Mouse (Mus musculus) limb, embryonic 14.5 days (tissue): ENCODE results near the gene Prkrip1. TPM values are rescaled to one million over a fixed set of nuclear protein-coding genes. Genes with fewer than 3 reads are reported as not detected.

ENCODE experiments used
- ATAC-seq: fragments of 200-750 bp; cut with Nextera tagmentation; 2 replicates; pipeline ENCODE4 v1.8.0; 2017; ENCODE audit warnings: low read depth, moderate number of reproducible peaks, moderate TSS enrichment; ENCODE audit not compliant: low FRiP score
- DNase-seq: peaks from one replicate; pipeline ENCODE4 v3.0.0-alpha.2; 2015; ENCODE audit warnings: low spot score
- H3K27ac ChIP-seq: fragments of 300-500 bp; sonication (generic); replicated peaks from 2 replicates; pipeline ENCODE4 v1.5.1; 2014; ENCODE audit warnings: low read depth, mild to moderate bottlenecking, low read length, moderate library complexity, mixed read lengths
- H3K27me3 ChIP-seq: fragments of 300-500 bp; sonication (generic); 2 replicates; pipeline ENCODE4 v1.6.1; 2014; ENCODE audit warnings: low read length, mixed read lengths; ENCODE audit not compliant: control insufficient read depth, insufficient read depth
- H3K36me3 ChIP-seq: fragments of 300-500 bp; sonication (generic); 2 replicates; pipeline ENCODE4 v1.6.1; 2014; ENCODE audit warnings: mild to moderate bottlenecking, low read length, moderate library complexity, mixed read lengths; ENCODE audit not compliant: control insufficient read depth, insufficient read depth
- H3K4me1 ChIP-seq: fragments of 300-500 bp; sonication (generic); 2 replicates; pipeline ENCODE4 v1.6.1; 2014; ENCODE audit warnings: antibody characterized with exemption, low read length, mixed read lengths; ENCODE audit not compliant: control insufficient read depth, insufficient read depth
- H3K4me2 ChIP-seq: fragments of 300-500 bp; sonication (generic); replicated peaks from 2 replicates; pipeline ENCODE4 v1.6.1; 2014; ENCODE audit warnings: low read depth, mild to moderate bottlenecking, low read length, moderate library complexity; ENCODE audit not compliant: severe bottlenecking
- H3K4me3 ChIP-seq: fragments of 300-500 bp; sonication (generic); replicated peaks from 2 replicates; pipeline ENCODE4 v1.5.1; 2014; ENCODE audit warnings: low read length
- H3K9ac ChIP-seq: fragments of 300-500 bp; sonication (generic); 2 replicates; pipeline ENCODE4 v1.6.1; 2014; ENCODE audit warnings: mild to moderate bottlenecking, low read depth, low read length, moderate library complexity; ENCODE audit not compliant: severe bottlenecking
- H3K9me3 ChIP-seq: fragments of 300-500 bp; sonication (generic); 2 replicates; pipeline ENCODE4 v1.6.1; 2016; ENCODE audit warnings: low read length; ENCODE audit not compliant: control insufficient read depth
- POLR2A ChIP-seq: fragments of 200-500 bp; IDR thresholded peaks from 2 replicates; pipeline ENCODE4 v1.8.0; 2012; ENCODE audit warnings: inconsistent platforms, mild to moderate bottlenecking, moderate library complexity, borderline replicate concordance; ENCODE audit not compliant: insufficient read depth, insufficient read length; ENCODE audit errors: extremely low read depth
- WGBS: fragments of 180-500 bp; shearing (Covaris S2); extraction: QIAGEN DNeasy Blood & Tissue Kit; methylation state at CpG from one replicate; pipeline ENCODE4 v1.1.7; 2014; 5-methylcytosine and 5-hydroxymethylcytosine counted together
- polyA plus RNA-seq, 2 experiments: library from polyadenylated mRNA; depleted of rRNA in 1 of 2; stranded (reverse) in 1 of 2; unstranded in 1 of 2; fragments of >200 nt; fragmentation: Nextera tagmentation in 1 of 2; extraction: Ambion mirVana in 1 of 2; gene quantifications; 2 replicates each; pipeline versions ENCODE4 v1.2.1 to v1.2.3; 2012 to 2014

The Prkrip1 gene
- polyA plus RNA-seq, 2 experiments: 32.4 to 52.3 TPM

DNA sequence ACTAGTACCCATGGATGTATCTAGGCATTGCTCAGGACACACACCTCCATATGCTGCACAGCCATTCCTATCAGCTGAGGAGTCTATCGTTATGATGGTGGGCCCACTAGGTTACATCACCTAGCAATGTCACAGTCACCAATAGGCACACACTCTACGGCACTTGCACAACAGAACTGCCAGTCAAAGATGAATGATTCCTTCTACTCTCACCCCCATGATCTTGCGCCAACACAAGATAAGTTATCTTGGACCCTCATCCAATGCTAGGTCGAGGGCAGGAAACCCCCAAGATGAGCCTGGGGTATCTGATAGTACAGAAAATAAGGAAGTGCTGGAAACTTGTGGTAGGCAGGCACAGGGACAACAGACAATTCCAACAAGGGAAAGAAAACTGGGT lies 15.9 kb downstream of the Prkrip1 start:
- 91% methylated on average over 4 of the region's 4 CpGs for WGBS
- H3K36me3 ChIP-seq: peaks cover 70% of the 10 kb centered on the region

DNA sequence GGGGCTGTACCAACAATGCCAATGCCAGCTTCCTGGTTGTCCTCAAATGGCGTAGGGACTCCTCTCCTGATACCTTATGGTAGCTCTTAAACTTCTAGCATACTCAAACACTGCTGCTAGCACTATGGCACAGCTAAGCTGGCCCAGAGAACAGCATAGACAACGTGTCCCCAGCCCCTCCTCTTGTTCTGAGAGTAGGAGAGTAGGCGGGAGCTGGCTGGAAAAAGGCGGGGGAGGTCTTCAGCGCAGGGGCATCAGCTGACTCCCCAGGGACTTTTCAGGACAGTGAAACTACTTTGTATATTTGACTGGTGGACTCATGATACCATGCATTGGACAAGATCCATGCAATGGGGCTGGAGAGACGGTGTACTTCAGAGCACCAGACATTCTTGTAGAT lies 16.7 kb downstream of the Prkrip1 start:
- no peaks in the 10 kb centered on the region for H3K27me3 ChIP-seq
- WGBS: 85% methylated on average over 6 of the region's 6 CpGs
- H3K36me3 ChIP-seq: peaks cover 68% of the 10 kb centered on the region
- no peak overlapping the region for H3K9ac ChIP-seq
- H3K4me2 ChIP-seq: no peak overlapping the region
- no peaks in the 10 kb centered on the region for H3K9me3 ChIP-seq
- no peak overlapping the region for H3K4me3 ChIP-seq
- ATAC-seq (no peak), DNase-seq (no peak)
- TF ChIP-seq POLR2A: no peak
- H3K4me1 ChIP-seq: no peaks in the 10 kb centered on the region
- no peak overlapping the region for H3K27ac ChIP-seq

More for the DNA sequence above, 15.9 kb downstream of the Prkrip1 start:
- H3K9ac ChIP-seq: no peak overlapping the region
- H3K27me3 ChIP-seq: no peaks in the 10 kb centered on the region
- no peak for ATAC-seq
- H3K27ac ChIP-seq: no peak overlapping the region
- H3K4me3 ChIP-seq: no peak overlapping the region
- no peak for TF ChIP-seq POLR2A
- no peak overlapping the region for H3K4me2 ChIP-seq
- no peaks in the 10 kb centered on the region for H3K9me3 ChIP-seq
- no peak for DNase-seq
- H3K4me1 ChIP-seq: no peaks in the 10 kb centered on the region

DNA sequence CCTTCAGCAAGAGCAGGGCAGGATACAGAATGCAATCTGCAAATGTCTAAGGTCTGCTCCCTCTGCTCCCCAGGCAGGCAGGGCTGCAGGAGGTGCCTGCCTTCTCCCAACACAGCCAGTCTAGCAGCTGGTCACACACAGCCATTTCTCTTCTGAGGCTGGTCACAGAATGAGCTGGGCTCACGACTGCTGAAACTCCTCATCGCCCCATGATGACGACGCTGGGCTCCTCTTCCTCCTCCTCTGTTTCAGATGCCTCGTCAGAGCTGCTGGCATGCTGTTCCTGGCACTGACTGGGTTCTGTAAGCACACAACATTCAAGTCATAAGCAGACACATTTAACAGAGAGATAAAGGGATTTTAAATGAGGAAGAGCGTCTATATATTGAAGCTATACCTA lies 17.6 kb downstream of the Prkrip1 start:
- H3K9me3 ChIP-seq: no peaks in the 10 kb centered on the region
- no peak overlapping the region for H3K27ac ChIP-seq
- DNase-seq (no peak), ATAC-seq (no peak)
- TF ChIP-seq POLR2A: no peak
- H3K27me3 ChIP-seq: no peaks in the 10 kb centered on the region
- H3K9ac ChIP-seq: no peak overlapping the region
- H3K4me1 ChIP-seq: no peaks in the 10 kb centered on the region
- no peak overlapping the region for H3K4me2 ChIP-seq
- no peak overlapping the region for H3K4me3 ChIP-seq
- peaks cover 60% of the 10 kb centered on the region for H3K36me3 ChIP-seq
- 87% methylated on average over 6 of the region's 6 CpGs for WGBS

DNA sequence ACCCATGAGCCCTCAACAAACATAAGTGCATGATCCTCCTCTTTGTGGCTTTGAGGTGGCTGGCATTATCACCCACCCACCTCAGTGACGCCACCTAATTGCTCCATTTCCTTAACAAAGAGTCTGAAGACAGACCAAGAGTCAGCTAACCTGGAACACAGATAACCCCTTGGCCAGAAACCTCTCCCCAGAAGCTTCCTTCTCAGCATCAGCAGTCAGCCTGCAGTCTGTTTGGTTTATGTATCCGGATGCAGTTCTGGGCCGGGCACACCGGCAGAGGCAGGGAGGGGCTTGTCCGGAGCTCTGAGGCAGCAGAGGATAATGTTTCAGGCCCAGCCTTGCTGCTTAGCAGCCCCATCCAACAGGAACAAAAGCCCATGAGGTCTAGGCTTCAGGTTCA lies 19.2 kb downstream of the Prkrip1 start:
- Histone ChIP-seq H3K4me3 (no peak overlapping the region), H3K4me1 (no peaks in the 10 kb centered on the region), H3K9ac (no peak overlapping the region), H3K27me3 (no peaks in the 10 kb centered on the region), H3K4me2 (no peak overlapping the region), H3K9me3 (no peaks in the 10 kb centered on the region), H3K36me3 (peaks cover 44% of the 10 kb centered on the region), H3K27ac (no peak overlapping the region)
- DNase-seq (no peak), ATAC-seq (no peak)
- WGBS: 78% methylated on average over 5 of the region's 5 CpGs
- no peak for TF ChIP-seq POLR2A

DNA sequence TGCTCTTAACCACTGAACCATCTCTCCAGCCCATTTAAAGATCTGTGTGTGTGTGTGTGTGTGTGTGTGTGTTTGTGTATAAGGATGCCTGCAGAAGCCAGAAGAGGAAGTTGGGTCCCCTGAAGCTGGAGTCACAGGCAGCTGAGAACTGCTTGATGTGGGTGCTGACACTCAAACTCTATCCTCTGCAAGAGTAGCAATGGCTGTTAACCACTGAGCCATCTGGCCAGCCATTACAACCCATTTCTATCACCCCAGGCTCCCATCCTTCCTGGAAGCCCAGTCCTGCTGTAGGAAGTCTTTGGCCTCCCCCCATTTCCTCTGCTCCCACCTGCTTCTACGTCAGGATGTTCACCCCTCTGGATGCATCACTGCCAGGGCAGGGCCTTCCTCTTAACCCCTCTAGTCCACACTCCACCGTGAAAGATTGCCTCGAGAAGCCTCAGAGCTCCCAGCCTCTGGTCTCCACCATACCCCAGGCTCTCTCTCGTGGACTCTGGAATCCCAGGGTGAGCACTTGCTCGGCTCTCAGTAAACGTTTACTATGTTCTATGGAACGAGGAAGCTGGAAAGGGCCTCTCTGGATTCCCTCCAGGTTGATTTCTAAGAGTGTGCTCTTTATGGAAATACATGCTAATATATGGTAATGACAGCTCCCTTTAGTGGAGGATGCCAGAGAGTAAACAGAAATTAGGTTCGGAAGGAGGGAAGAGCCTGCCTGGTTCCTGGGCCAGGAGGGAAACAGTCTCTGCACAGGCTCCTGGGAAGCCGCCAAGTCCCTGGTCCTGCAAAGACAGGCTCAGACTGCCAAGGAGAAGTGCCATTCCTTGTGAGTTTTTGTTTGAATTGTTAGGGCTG lies 24.9 kb downstream of the Prkrip1 start:
- peaks cover 7% of the 10 kb centered on the region for H3K4me1 ChIP-seq
- ATAC-seq (no peak), DNase-seq (peak; percentile 12)
- 50% methylated on average over 9 of the region's 9 CpGs for WGBS
- no peak overlapping the region for H3K4me3 ChIP-seq
- peaks cover 10% of the 10 kb centered on the region; the same call in 1 of the 2 replicates for H3K36me3 ChIP-seq
- H3K9me3 ChIP-seq: no peaks in the 10 kb centered on the region
- no peaks in the 10 kb centered on the region for H3K27me3 ChIP-seq
- no peak overlapping the region for H3K9ac ChIP-seq
- H3K4me2 ChIP-seq: no peak overlapping the region
- H3K27ac ChIP-seq: no peak overlapping the region
- no peak for TF ChIP-seq POLR2A

DNA sequence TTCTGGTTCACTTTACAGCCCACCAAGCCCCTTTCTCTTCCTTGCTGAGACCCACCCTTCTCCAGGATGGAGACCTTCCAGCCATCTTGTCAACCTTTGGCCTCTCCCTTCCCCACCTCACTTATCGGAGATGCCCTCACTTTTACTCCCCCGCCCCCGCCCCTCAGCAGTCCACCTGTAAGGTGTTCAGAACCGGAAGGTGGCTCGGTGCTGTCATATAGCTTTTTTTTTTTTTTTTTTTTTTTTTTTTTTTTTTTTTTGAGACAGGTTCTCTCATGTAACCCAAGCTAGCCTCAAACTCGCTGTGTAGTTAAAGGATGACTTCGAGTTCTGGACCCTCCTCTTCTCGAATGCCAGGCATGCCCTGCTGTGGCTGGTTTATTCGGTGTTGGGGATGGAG lies 25.8 kb downstream of the Prkrip1 start:
- ATAC-seq: no peak
- Histone ChIP-seq H3K4me1 (peaks cover 7% of the 10 kb centered on the region), H3K9ac (no peak overlapping the region), H3K27ac (no peak overlapping the region), H3K4me2 (no peak overlapping the region), H3K4me3 (no peak overlapping the region), H3K9me3 (no peaks in the 10 kb centered on the region), H3K36me3 (0 out of 2 replicates have a peak, but pooled peaks cover 3% of the 10 kb centered on the region), H3K27me3 (no peaks in the 10 kb centered on the region)
- DNase-seq: no peak
- WGBS: 79% methylated on average over 9 of the region's 9 CpGs
- no peak for TF ChIP-seq POLR2A
